Mouse (Mus musculus) megakaryocyte, embryonic 14.5 days (primary cell): ENCODE results near the gene Phf8. TPM values are rescaled to one million over a fixed set of nuclear protein-coding genes. Genes with fewer than 3 reads are reported as not detected.
"Not testable (repeated sequence)": the region's sequence is repeated elsewhere in the genome, so short reads cannot be mapped to it uniquely, and the experiment has no call there.

Source experiments
- H3K27me3 ChIP-seq: replicated peaks from 2 replicates; pipeline ENCODE3; 2012; ENCODE audit warnings: inconsistent platforms
- H3K36me3 ChIP-seq: replicated peaks from 2 replicates; pipeline ENCODE3; 2012; ENCODE audit warnings: low read length, inconsistent platforms, mixed read lengths
- H3K4me1 ChIP-seq: 2 replicates; pipeline ENCODE4 v1.6.1; 2012; ENCODE audit warnings: inconsistent platforms
- H3K4me3 ChIP-seq: replicated peaks from 2 replicates; pipeline ENCODE3; 2012; ENCODE audit warnings: moderate library complexity, mild to moderate bottlenecking, inconsistent platforms
- H3K9me3 ChIP-seq: 2 replicates; pipeline ENCODE4 v1.6.1; 2012; ENCODE audit warnings: inconsistent platforms
- FLI1 ChIP-seq: IDR thresholded peaks from 2 replicates; pipeline ENCODE4 v1.6.1; 2012; ENCODE audit warnings: low read length, inconsistent platforms, mixed read lengths
- GATA1 ChIP-seq: IDR thresholded peaks from 3 replicates; pipeline ENCODE4 v1.6.1; 2012; ENCODE audit warnings: mixed read lengths, low read length, inconsistent platforms, borderline replicate concordance
- polyA plus RNA-seq: library from polyadenylated mRNA; stranded (reverse); fragments of >175 nt; gene quantifications from 2 replicates; pipeline ENCODE4 v1.2.3, GENCODE M21; 2012; ENCODE audit warnings: low replicate concordance; ENCODE audit not compliant: insufficient read depth

The Phf8 gene
- polyA plus RNA-seq = 1.9 and 3.4 TPM in 2 replicates

- Histone ChIP-seq H3K9me3 (peaks cover 13% of the 10 kb centered on the region), H3K4me3 (peak within 1 kb of the TSS; percentile 93)
- TF ChIP-seq FLI1 (no peak), GATA1 (no peak)
Measured at GRCm38 (mm10) chrX:151520458-151521322, at the start of gene Phf8. Phf8 (plus strand) TSS chrX:151520672.

GRCm38 (mm10) chrX:151488128-151488527, 32.3 kb upstream of the Phf8 start:
- no peaks in the 10 kb centered on the region for H3K27me3 ChIP-seq
- H3K9me3 ChIP-seq = no peaks in the 10 kb centered on the region
- TF ChIP-seq GATA1 (no peak), FLI1 (no peak)
- no peaks in the 10 kb centered on the region for H3K36me3 ChIP-seq
- no peak overlapping the region for H3K4me3 ChIP-seq
- H3K4me1 ChIP-seq = peaks cover 4% of the 10 kb centered on the region; the same call in 1 of the 2 replicates

More at GRCm38 (mm10) chrX:151520458-151521322, at the start of gene Phf8:
- peaks cover 9% of the 10 kb centered on the region for H3K36me3 ChIP-seq
- peaks cover 2% of the 10 kb centered on the region for H3K27me3 ChIP-seq
- peaks cover 7% of the 10 kb centered on the region for H3K4me1 ChIP-seq

DNA sequence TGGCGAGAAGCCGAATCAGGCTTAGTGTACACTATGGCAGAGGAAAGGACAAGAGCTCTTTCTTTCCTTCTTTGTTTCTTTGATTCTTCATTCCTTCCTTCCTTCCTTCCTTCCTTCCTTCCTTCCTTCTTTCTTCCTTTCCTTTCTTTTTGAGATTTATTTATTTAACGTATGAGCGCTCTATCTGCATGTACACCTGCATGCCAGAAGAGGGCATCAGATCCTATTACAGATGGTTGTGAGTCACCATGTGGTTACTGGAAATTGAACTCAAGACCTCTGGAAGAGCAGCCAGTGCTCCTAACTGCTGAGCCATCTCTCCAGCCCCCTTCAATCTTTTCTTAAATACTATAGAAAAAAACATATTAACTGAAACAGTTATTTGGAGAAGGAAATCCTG, 27.2 kb upstream of the Phf8 start:
- H3K27me3 ChIP-seq, H3K9me3 ChIP-seq, H3K4me3 ChIP-seq, H3K36me3 ChIP-seq: not testable (repeated sequence)
- peaks cover 19% of the 10 kb centered on the region for H3K4me1 ChIP-seq

DNA sequence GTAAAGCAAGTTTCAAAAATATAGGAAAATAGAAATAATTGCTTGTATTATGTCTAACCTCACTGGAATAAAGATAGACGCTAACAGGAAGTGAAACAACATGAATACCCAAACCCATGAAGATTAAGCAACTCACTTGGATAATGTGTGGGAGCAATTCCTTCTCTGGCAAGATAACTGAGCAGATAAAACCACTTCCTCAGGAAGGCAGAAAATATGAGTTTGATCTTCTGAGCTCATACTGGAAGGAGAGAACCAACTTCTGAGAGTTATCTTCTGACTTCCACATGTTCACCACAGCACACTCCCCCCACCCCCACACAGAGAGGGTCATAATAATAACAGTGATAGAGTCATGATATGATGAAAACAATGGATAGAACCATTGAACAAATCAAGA, 23.9 kb upstream of the Phf8 start:
- Histone ChIP-seq H3K36me3 (no peaks in the 10 kb centered on the region), H3K27me3 (no peaks in the 10 kb centered on the region), H3K4me1 (peaks cover 15% of the 10 kb centered on the region), H3K9me3 (no peaks in the 10 kb centered on the region), H3K4me3 (no peak overlapping the region)
- TF ChIP-seq GATA1 = no peak
- TF ChIP-seq FLI1 = no peak

GRCm38 (mm10) chrX:151508536-151508935, 11.9 kb upstream of the Phf8 start:
- peaks cover 3% of the 10 kb centered on the region; the same call in 1 of the 2 replicates for H3K4me1 ChIP-seq
- H3K27me3 ChIP-seq = no peaks in the 10 kb centered on the region
- no peaks in the 10 kb centered on the region for H3K9me3 ChIP-seq
- no peak overlapping the region for H3K4me3 ChIP-seq
- TF ChIP-seq FLI1 = no peak
- TF ChIP-seq GATA1 = no peak
- no peaks in the 10 kb centered on the region for H3K36me3 ChIP-seq

DNA sequence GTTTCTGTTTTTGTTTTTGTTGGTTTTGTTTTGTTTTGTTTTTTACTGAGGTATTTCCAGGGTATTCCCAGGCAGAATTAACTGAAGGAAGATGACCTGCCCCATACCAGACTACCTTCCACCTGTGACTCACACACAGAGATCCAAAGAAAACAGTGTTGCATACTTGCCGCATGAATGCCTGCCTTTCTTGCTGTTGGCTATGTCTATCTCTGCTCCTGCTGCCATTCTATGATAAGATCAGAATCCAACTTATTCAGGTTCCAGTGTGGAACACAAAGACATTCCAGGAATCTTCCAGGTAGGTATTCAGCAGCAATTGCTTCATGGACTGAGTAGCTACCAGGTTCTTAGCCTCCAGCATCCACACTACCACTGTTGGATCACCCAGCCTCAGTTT, 10.6 kb upstream of the Phf8 start:
- H3K27me3 ChIP-seq = peaks cover 2% of the 10 kb centered on the region
- no peak overlapping the region for H3K4me3 ChIP-seq
- H3K4me1 ChIP-seq = peaks cover 3% of the 10 kb centered on the region; the same call in 1 of the 2 replicates
- no peaks in the 10 kb centered on the region for H3K36me3 ChIP-seq
- TF ChIP-seq GATA1 = no peak
- TF ChIP-seq FLI1 = no peak
- no peaks in the 10 kb centered on the region for H3K9me3 ChIP-seq

- H3K36me3 ChIP-seq = no peaks in the 10 kb centered on the region
- peaks cover 3% of the 10 kb centered on the region; the same call in 1 of the 2 replicates for H3K4me1 ChIP-seq
- H3K9me3 ChIP-seq = no peaks in the 10 kb centered on the region
Measured at GRCm38 (mm10) chrX:151513066-151513465, 7.4 kb upstream of the Phf8 start.

GRCm38 (mm10) chrX:151513694-151514093, 6.8 kb upstream of the Phf8 start:
- peaks cover under 1% of the 10 kb centered on the region; the same call in 1 of the 2 replicates for H3K4me1 ChIP-seq
- H3K4me3 ChIP-seq = no peak overlapping the region
- H3K36me3 ChIP-seq = no peaks in the 10 kb centered on the region
- no peaks in the 10 kb centered on the region for H3K9me3 ChIP-seq
- peaks cover 2% of the 10 kb centered on the region for H3K27me3 ChIP-seq
- TF ChIP-seq FLI1 (no peak), GATA1 (no peak)

More at GRCm38 (mm10) chrX:151513066-151513465, 7.4 kb upstream of the Phf8 start:
- TF ChIP-seq GATA1 (no peak), FLI1 (no peak)
- H3K4me3 ChIP-seq = no peak overlapping the region
- peaks cover 2% of the 10 kb centered on the region for H3K27me3 ChIP-seq

GRCm38 (mm10) chrX:151518181-151518580, 2.3 kb upstream of the Phf8 start:
- Histone ChIP-seq H3K36me3 (no peaks in the 10 kb centered on the region), H3K27me3 (peaks cover 4% of the 10 kb centered on the region), H3K4me3 (no peak overlapping the region), H3K9me3 (peaks cover 13% of the 10 kb centered on the region), H3K4me1 (peaks cover 7% of the 10 kb centered on the region)
- TF ChIP-seq FLI1 (no peak), GATA1 (no peak)

DNA sequence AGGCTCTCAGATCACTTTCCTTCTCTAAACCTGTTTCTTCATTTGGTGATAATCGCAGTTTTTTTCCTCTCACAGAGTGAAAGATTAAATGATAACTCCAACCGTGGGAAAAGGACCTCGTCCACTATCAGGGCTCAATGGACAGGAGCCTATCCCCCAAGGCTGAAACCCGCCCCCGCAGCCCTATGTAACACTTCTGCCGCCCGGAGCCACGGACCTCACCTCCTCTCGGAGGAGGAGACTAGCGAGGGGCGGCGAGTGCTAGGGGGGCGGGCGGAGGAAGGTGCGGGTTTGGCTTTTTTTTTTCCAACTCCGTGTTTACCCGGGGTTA, 380 bp upstream of the Phf8 start:
- H3K9me3 ChIP-seq = peaks cover 13% of the 10 kb centered on the region
- peaks cover 2% of the 10 kb centered on the region for H3K27me3 ChIP-seq
- H3K4me1 ChIP-seq = peaks cover 7% of the 10 kb centered on the region
- H3K4me3 ChIP-seq = peak overlapping the region; percentile 93
- TF ChIP-seq FLI1 = no peak
- no peak for TF ChIP-seq GATA1
- H3K36me3 ChIP-seq = peaks cover 9% of the 10 kb centered on the region
